Mouse (Mus musculus) inflammation-experienced regulatory T-cells, adult 16 weeks (primary cell): ENCODE measurements around the gene 4933402J07Rik. TPM values are rescaled to one million over a fixed set of nuclear protein-coding genes. Genes with fewer than 3 reads are reported as not detected.

ENCODE experiments used
- polyA plus RNA-seq: library from polyadenylated mRNA; unstranded; fragments of 100-300 nt; shearing (Covaris generic); gene quantifications from one replicate; pipeline ENCODE4 v1.2.1, GENCODE M21; 2017

Gene 4933402J07Rik
- polyA plus RNA-seq = not detected

DNA sequence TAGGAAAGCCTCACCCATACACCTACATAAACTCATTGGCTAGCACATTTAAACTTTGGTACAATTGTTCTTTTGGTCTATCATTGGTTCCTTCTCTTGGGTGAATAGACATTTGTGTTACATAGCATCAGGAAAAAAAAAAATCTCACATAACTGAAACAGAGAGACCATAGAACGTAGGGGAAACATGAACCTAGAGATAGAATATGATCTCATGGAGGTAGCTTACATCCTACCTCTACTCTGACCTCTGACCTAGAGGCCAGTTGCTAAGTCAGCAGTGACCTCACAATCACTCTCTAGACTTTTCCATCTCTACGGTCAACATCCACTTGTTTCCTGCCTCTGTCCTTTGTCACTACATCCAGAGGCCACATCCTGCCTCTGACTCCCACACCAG is at the start of gene 4933402J07Rik:
TSS of gene 4933402J07Rik (plus strand) at position 301 of the 400 bp plus-strand sequence.

Other genes with a start within 250 kb of the 4933402J07Rik start
- not detected for gene Cbln1, start 91.2 kb upstream of the 4933402J07Rik start, polyA plus RNA-seq